Mouse (Mus musculus) MN1 (cell line): Measurements from ENCODE around the gene Nubpl.

ENCODE experiments used
- DNase-seq: peaks from one replicate; pipeline ENCODE4 v3.0.0-alpha.2; 2016; ENCODE audit warnings: low spot score

The Nubpl gene

GRCm38 (mm10) chr12:52328488-52328887, 231.0 kb downstream of the Nubpl start:
- no peak for DNase-seq

GRCm38 (mm10) chr12:52335142-52335765, 237.7 kb downstream of the Nubpl start:
- no peak for DNase-seq

- no peak for DNase-seq
These were observed 240.7 kb downstream of the Nubpl start for GRCm38 (mm10) chr12:52338136-52338753.

DNA sequence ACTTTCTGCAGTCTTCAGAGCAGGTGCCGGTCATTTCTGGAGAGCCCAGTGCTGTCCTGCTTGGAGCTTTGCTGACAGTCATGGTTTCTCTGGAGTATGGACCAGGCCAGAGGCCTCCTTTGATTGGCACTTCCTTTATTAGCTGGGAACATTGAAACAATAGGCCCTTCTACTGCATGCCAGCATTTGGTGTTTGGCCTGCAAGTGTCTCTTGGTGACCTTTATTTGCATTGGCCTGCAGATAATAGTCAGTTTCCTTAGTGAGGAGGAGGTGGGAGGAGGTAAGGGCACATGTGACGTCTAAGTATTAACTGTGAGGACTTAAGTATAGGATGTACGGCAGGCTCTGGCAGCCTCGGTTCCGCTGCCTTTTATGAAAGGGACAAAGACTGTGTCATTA, 249.1 kb downstream of the Nubpl start:
- no peak for DNase-seq

- DNase-seq: no peak
These were observed 252.7 kb downstream of the Nubpl start for GRCm38 (mm10) chr12:52350276-52350675.

- no peak for DNase-seq
These were observed 261.9 kb downstream of the Nubpl start for GRCm38 (mm10) chr12:52359484-52359883.

GRCm38 (mm10) chr12:52360136-52360535, 262.6 kb downstream of the Nubpl start:
- DNase-seq: no peak

- DNase-seq: no peak
These were observed 263.7 kb downstream of the Nubpl start for GRCm38 (mm10) chr12:52361198-52361597.
